Mouse (Mus musculus): ENCODE data around the gene Tent4a.
"Not testable (repeated sequence)": the region's sequence is repeated elsewhere in the genome, so short reads cannot be mapped to it uniquely, and the experiment has no call there.

Gene Tent4a

GRCm38 (mm10) chr13:69534334-69534653, at the start of gene Tent4a:
Tent4a (minus strand) TSS chr13:69534617.
- DNase-seq (ENCODE audit: low read depth, low spot score), result no peak

DNA sequence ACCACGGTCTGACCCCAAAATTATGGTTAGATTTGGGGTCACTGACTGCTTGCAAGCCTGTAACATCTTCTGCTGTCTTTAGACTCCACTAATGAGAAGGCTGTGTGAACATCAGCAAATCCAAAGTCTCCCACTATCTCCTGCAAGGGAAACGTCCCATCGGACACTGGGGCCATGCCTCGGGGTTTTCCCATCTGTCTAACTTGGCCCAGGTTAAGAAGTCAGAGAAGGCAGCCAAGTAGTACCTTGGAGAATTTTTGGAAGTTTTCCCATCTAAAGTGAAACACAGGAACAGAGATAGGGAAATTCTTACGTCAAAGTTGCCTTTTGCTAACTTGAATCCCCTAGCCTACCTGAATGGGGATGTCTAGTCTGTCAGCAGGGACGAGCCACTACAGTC, 49.2 kb upstream of the Tent4a start:
- DNase-seq (ENCODE audit: low read depth, low spot score), result no peak

- no peak for DNase-seq (ENCODE audit: low read depth, low spot score)
Observed at GRCm38 (mm10) chr13:69582411-69582810, 48.0 kb upstream of the Tent4a start.

DNA sequence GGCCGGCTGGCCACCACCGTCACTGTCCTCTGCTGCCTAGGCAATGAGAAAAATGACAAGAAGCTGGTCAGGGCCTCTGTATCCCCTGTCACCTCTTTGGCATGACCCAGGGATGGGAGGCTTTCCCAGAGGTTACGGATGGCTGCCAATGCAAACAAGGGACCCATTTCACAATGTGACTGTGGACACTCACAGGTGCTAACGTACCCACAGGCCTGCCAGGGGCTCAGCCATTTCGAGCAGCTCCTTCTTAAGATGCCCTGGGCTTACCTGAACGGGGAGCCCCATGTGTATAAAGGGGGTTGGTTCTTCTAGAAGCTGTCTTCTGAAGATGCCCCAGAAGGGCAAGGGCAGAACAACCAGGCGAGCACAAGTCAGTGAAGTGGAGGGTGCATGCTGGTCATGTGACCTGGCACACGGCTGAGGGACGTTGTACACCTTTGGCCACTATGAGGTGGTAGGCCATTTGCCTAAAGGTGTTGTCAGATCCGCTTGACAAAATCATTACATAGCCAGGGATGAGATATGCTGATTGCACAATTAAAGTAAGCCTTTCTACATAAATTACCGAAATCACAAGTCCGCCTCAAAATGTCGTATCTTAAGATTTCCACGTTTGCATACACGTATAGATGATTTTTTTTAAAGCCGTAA, 42.9 kb upstream of the Tent4a start:
- DNase-seq (ENCODE audit: low read depth, low spot score), result no peak

DNA sequence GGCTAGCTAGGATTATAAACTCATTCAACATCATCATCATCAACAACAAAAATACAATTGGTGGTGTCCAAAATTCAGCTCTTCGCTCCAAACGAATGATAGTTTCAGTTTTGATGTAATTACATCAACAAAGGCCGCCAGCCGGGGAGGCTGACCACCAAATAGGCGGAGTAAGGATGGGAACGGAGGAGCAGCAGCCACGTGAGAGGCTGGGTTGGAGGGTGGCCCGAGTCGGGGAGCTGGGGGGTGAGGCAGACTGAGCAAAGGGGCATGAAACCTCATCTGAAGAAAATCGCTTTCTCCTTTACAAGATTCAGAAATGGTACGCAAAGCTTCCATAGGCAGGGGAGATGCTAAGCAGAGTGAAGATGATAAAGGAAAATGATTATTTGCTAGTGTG, 42.3 kb upstream of the Tent4a start:
- DNase-seq (ENCODE audit: low read depth, low spot score), result no peak

DNA sequence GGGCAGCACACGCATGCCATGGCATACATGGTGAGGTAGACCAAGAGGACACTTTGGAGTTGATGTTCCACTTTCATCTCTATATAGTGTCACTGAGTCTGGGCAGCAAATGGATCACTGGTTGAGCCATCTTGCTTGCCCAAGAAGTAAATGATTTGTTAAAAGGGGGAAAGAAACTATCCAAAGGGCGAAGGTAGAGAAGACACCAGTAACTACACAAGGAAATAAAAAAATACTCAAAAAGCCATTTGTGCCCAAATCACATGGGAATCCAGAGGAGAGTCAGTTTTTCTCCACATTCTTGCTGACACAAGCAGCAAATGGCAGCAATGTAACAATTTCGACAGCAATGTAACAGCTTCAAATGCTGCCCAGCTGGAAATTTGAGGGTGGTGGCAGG, 38.2 kb upstream of the Tent4a start:
- no peak for DNase-seq (ENCODE audit: low read depth, low spot score)

GRCm38 (mm10) chr13:69569201-69569600, 34.8 kb upstream of the Tent4a start:
- no peak for DNase-seq (ENCODE audit: low read depth, low spot score)

DNA sequence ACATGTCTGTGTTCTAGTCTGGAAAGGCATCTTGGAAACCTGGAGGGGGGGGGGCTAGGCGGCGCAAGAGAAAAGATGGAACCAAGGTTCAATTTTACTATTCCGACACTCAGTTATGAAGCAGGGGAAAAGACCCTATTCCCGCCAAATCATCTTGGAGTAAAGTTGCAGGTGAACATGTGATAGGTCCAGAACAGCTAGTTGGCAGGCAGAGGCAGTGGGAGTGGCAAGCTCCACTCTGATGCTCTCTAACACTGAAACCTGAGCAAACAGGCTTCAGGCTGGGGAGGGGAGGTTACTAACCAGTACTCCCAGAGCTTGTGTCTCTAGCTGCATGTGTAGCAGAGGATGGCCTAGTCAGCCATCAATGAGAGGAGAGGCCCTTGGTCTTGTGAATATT, 31.0 kb upstream of the Tent4a start:
- DNase-seq (ENCODE audit: low read depth, low spot score), result not testable (repeated sequence)

DNA sequence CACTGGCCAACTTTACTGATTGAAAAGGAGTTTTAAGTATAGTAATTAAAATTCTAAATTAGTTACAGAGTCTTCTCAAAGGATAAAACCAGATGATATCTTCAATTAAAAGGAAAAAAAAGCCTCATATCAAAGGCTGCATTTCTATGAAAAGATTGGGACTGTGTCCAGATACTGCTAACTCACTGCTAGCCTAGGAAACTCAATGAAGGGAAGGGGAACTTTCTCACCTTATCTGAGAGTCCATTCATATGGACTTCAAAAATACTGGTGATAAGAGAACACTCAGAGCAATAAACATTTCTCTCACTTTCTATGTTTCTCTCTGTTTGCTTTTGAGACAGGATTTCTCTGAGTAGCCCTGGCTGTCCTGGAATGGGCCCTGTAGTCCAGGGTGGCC, 30.2 kb upstream of the Tent4a start:
- no peak for DNase-seq (ENCODE audit: low read depth, low spot score)

- DNase-seq (ENCODE audit: low read depth, low spot score), result no peak
Observed at GRCm38 (mm10) chr13:69563905-69564304, 29.5 kb upstream of the Tent4a start.

DNA sequence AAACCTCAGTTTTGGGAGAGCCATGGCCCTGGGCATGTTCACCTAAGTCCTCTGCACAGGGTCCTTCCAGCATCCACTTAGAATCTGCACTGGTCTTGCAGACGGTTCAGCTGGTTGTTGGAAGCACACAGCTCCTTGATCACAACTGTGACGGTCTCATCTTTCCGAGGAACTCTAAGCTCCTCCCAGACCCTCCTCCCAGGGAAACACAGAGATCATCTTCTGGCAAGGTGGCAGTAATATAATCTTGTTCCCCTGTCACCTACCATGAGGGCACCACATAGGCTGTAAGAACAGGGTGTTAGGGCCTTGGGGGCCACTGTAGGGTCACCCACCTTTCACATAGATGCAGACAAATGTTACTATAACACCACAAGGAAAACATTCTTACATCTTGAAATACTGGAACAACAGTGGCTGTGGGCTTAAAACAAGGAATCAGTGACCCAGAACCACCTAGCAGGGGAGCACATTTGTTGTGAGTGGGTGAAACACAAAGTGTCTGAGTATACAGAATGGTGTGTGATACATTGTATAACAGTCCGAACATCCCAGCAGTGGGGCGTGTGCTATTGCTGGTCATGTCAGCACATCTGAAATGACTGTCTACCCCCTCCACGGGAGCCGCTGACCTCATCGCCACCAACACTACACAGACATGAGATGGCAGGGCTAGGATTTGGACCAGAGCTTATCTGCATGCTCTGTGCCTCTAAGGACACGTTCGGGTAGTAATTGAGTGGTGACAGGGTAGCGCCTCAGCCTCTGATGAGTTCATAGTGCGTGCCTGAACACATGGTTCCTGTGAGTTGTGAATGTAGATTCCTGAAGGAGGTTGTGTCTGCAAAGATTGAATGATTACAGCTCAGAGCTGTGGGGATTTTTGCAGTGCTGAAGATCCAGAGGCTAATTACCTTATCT, 28.5 kb upstream of the Tent4a start:
- DNase-seq (ENCODE audit: low read depth, low spot score), result no peak

GRCm38 (mm10) chr13:69562004-69562403, 27.6 kb upstream of the Tent4a start:
- DNase-seq (ENCODE audit: low read depth, low spot score), result no peak

- DNase-seq (ENCODE audit: low read depth, low spot score), result no peak
Observed at GRCm38 (mm10) chr13:69559291-69559961, 25.0 kb upstream of the Tent4a start.

- no peak for DNase-seq (ENCODE audit: low read depth, low spot score)
Observed at GRCm38 (mm10) chr13:69558098-69558660, 23.8 kb upstream of the Tent4a start.

- DNase-seq (ENCODE audit: low read depth, low spot score), result peak; percentile 28
Observed at GRCm38 (mm10) chr13:69556728-69557127, 22.3 kb upstream of the Tent4a start.

- DNase-seq (ENCODE audit: low read depth, low spot score), result peak; percentile 42
Observed at GRCm38 (mm10) chr13:69555957-69556482, 21.6 kb upstream of the Tent4a start.

- peak; percentile 58 for DNase-seq (ENCODE audit: low read depth, low spot score)
Observed at GRCm38 (mm10) chr13:69555045-69555444, 20.6 kb upstream of the Tent4a start.

GRCm38 (mm10) chr13:69554255-69554654, 19.8 kb upstream of the Tent4a start:
- DNase-seq (ENCODE audit: low read depth, low spot score), result no peak

- peak; percentile 55 for DNase-seq (ENCODE audit: low read depth, low spot score)
Observed at GRCm38 (mm10) chr13:69553024-69553423, 18.6 kb upstream of the Tent4a start.

DNA sequence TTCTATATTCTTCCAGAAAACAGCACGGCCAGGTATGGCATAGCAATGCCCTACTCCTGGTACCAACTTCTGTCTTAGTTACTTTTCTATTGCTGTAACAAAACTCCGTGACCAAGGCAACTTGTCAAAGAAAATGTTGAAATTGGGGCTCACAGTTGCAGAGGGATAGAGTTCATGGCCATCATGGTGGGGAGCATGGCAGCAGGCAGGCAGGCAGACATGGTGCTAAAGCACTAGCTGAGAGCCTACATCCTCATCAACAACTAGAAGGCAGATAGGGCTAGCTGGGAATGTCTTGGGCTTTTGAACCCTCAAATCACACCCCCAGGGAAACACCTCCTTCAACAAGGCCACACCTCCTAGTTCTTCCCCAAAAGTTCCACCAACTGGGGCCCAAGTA, 16.4 kb upstream of the Tent4a start:
- DNase-seq (ENCODE audit: low read depth, low spot score), result no peak

DNA sequence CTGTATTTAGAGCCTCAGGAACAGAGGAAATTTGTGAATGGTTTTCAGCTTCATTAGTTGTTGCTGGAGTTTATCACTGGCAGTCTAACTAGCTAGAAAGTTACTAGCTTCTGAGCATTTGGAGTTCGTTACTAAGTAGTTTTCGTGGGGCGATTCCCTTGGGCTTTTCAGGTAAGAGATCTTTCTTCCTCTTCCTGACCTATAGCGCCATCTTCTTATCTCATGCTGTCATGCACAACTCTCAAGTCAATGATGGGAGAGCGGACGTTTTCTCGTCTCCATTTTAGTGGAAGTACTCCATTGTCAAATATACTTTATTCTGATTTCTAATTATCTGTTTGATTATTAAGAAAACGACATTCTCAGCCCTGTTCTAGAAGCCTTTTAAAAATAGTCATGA, 15.6 kb upstream of the Tent4a start:
- no peak for DNase-seq (ENCODE audit: low read depth, low spot score)

Data from ZHBTc4 (cell line).